Mouse (Mus musculus) cerebellum, adult 9-11 months (tissue): ENCODE measurements at regions not wholly inside any gene's neighbourhood (a gene's known extent, or its start where the extent isn't known, plus 50 kb on each side); places are given as distances from the start of the nearest gene placed in this dataset.

Experiments
- DNase-seq: peaks from one replicate; pipeline ENCODE4 v3.0.0; 2022

DNA sequence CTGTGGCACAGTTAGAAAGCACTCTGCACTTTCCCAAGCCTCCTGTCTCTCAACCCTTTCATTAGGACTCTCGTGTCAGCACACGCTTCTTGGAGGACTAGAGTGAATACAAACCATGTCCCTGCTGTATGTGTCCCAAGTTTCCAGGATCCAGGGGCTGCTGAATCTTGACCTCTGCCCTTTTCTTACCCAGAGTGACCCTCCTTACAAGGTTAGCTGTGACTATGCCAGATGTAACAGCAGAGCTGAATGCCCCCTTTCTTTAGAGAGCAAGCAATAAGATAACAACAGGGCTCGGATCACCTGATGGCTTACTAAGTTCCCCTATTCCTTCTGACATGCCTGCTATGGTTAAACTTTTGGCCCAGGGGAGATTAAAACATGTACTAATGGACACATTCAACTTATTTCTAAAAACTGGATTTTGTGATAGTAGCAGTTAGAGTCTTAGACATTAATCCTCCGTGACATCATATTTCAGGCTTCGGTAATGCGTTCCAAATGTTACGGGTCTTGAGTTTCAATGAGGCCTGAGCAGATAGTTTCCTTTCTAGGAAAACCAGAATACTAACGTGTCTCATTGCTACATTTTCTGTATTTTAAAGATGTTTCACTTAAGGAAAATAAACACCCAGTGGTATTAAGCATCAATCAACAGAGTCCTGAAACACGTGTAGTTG, 607.0 kb downstream of the Dhx35 start:
- no peak for DNase-seq

DNA sequence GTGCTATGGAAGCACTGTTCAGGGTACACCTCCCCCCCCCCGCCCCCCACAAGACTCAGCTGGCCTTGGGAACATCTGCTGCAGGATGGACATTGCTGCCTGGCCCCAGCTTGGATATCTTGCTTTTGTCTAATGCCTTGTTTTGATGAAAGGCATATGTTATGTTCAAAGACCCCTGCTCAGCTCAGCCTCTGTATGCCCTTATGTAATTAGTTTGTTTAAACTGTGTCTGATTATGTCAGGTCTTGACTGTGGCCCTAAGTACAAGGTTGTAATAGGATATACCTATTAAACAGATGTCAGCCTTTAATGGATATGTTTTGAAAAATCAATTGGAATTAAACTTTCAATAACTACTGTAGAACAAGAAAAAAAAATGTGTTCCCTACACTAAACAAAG, 610.3 kb downstream of the Dhx35 start:
- no peak for DNase-seq

DNA sequence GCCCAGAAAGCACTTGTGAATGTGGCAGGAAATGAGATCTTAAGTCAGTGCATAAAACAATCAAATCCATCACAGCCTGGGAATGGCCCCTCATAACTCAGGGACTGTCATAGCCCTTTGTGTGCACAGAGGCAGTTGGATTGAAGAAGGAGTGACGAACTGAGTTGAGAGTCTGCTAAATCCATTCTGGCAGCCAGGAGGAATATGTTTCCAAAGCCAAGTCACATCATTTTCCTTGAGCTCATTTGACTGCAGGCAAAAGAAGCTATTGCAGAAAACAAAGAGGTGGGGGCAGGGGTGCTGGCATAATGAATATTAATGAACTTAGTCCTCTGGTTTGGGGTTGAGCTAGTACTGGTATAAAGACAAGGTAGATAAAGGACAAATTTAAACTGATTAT, 620.0 kb downstream of the Dhx35 start:
- DNase-seq = no peak

DNA sequence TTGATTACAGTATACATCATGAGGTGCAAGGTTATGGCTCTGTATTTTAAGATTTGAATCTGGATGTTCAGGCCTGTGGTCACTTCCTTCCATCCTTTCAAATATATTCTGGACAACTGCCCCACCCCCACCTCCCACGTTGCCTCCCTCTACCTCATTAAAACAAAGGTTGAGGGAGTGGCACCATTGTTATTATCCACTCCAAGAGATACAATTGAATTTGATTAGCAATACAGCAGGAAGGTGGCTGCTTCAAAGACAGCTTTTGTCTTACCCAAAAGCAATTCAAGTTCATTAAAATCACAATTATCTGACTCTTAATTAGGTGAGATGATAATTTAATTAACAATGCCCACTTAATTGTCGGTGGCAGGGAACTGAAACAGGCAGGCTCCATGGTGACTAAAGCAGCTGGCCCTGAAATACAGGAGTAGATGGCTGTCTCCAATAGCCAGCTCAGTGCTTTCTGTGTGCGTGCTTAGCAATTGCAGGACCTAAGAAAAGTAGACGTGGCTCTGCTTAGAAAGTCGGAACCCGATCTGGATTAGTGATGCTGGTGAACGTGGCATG, 623.8 kb downstream of the Dhx35 start:
- no peak for DNase-seq

DNA sequence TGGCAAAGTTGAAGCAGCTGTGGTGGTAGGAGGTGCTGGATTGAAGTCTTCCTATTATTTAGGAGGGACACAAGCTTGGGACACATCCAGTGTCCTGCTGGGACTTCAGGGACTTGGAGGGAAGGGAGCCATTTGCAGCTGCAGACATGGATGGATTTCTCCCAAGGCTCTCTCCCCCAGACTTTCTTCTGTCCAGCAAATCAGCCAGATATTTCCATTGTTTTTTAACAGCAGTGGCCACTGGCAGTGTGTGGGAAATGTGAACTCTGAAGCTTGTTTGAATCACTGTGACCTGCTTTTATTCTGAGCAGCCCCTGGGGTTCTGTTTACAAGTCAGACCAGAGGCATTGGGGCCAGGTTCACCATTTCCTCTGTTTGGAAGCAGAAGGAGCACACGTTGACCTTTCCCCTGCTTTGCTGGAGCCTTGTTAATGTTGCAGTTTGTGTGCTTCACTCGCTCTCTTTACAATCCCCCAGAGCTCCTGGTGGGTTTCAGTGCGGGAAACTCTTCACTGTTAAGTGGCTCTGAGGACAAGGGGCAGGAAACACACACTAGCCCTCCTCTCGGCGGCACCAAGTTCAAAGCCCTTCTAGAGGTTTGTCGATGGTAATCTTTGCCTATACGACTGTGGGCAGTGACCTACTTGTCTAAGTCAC, 627.8 kb downstream of the Dhx35 start:
- no peak for DNase-seq

DNA sequence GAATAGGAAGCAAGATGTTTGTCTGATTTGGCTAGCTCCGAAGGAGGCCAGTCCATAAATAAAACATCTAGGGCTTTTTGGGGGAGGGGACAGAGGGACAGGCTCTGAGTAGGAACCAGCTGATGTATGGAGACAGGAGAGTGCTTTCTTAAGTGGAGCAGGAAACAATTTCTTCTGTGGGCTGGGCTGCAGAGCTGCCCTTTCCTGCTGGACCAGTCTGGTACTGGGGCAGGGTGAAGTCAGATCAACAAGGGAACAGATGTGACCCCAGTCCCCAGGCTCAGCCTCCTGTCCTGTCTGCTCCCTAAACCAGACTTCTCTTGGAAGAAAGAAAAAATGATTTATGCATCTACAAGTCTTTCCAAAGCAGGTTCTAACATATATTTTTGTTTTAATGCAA, 633.6 kb downstream of the Dhx35 start:
- DNase-seq = no peak

DNA sequence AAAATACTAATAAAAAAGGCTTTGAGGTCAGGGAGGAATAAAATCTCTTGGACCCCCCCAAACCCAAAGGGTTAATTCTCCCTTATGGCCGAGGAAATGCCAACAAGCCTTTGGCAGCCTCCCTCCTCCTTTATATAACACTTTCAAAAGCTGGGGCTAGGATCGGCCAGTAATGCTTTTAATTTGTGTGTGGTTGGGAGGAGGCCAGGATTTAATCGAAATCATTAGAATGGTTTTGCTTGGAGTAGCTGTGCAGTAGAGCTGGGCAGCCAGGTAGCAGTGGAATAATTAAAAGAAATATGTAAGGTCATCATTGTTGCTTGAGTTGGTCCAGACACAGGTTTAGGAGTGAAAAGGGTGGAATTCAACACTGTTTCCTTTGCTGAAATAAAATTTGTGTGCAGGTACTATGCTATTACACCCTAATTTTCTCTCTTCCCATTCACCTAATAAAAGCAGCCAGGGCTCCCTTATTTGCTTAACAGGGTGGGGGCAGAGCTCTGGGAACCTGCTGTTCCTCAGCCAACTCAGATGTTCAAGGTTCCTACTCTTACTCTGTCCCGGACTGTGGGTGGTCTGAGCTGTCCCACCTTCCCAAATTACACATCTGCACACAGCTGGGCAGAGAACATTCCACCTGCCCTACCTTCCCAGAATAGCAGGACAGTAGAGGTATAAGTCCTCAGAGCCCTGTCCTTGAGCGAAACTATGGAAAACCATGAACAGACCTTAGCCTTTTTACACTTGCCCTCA, 636.1 kb downstream of the Dhx35 start:
- no peak for DNase-seq

DNA sequence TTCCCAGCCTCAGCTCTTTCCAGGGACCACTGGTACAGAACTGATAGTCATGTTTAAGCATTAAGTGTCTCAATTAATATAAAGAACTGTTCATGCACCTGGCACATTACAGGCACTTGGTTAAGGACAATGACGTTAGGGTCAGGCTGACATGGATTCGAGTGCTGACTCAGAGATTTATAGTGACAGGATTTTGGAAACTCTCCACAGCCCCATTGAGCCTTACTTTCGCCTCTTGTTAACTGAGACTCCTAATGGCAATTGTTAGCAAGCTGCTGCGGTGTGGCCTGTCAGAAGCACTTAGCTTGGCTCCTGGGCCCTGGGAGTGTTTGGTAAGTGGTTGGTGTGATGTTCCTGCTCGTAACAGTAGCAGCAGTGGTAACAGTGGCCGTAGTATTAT, 644.4 kb downstream of the Dhx35 start:
- DNase-seq = no peak

DNA sequence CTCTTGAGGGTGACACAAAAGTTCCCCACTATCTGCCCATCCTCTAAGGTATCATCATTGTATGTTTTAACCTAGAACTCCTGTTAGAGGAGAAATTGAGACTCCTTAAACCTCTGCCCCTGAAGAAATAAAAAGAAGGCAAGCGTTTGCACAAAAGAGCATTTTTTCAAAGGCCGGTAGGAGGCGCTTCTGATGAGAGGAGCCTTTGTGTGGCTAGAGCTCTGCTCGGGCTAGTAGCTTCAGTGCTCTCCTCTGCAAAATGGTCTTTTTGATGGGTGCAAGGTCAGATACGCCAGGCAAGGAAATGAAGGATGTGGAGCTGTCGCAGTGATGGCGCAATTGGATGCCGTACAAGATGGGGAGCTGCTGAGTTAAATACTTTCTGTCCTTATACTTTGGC, 649.0 kb downstream of the Dhx35 start:
- DNase-seq = no peak

DNA sequence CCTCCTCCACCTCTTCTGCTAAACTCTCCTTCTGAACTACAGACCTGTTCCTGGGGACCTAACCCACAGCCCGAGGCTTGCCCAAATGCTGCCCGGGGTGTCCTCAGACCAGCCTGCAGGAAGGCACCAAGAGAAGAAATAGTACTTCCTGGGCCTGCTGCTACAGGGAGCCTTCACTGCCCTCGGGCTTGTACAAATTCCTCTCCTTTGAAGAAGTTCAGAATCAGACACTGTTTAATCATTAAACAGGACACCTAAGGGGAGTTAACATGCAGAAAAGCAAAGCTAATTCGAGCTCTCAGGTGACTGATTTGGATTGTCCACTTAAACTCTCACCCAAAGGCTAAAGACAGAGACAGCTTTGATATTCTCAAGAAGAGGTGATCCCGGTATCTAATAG, 651.8 kb downstream of the Dhx35 start:
- no peak for DNase-seq

DNA sequence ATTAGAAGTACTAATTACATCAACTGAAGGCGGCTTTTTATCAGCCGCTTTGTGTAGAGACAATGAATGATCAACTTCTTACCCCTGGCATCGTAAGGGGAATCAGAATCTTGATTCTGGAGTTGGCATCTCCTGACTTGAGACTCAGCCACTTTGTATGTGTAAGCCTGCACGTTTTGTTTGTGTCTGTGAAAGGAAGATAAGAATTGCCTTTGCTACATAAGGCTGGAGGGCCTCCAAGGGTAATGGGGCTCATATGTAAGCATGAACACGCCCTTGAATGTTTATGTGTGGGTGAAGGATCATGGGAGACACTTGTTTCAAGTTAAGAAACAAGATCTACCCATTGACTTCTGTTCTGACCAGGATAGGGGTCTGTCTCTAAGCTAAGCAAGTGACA, 652.3 kb downstream of the Dhx35 start:
- no peak for DNase-seq

DNA sequence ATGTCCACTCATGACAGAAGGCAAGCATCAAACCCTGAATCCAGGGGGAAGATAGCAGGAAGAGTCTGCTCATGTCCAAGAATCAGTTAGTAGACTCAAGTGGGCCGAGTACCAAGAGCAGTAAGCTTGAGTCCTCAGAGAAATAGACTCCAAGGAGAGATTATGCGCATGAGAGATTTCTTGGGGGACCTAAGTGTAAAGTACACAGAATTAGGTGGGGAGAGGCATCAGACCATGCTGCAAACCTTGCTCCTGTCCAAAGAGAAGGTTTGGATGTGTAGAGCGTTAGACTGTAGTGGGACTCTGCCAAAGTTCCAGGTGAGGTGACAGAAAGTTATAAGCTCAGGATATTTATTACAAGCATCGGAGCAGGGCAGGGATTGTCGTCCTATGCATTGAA, 654.4 kb downstream of the Dhx35 start:
- DNase-seq = no peak

DNA sequence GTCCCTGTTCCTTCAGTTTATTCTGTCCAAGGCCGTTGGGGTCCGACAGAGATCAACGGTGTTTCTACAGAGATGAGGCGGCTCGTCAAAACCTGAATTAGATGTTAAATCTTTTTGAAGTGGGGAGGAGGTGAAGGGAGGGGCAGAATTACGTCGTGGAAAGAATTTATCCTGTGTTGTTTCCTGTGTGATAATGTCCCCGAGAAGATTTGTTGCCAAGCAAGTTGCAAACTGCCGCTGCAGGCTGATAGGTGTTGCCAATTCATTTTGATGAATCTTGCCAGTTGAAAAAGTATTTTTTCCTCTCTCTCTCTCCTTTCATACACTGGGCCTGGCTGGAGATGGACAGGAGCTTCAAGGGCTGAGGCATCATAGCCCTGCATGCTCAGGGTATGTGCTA, 656.8 kb downstream of the Dhx35 start:
- DNase-seq = no peak

DNA sequence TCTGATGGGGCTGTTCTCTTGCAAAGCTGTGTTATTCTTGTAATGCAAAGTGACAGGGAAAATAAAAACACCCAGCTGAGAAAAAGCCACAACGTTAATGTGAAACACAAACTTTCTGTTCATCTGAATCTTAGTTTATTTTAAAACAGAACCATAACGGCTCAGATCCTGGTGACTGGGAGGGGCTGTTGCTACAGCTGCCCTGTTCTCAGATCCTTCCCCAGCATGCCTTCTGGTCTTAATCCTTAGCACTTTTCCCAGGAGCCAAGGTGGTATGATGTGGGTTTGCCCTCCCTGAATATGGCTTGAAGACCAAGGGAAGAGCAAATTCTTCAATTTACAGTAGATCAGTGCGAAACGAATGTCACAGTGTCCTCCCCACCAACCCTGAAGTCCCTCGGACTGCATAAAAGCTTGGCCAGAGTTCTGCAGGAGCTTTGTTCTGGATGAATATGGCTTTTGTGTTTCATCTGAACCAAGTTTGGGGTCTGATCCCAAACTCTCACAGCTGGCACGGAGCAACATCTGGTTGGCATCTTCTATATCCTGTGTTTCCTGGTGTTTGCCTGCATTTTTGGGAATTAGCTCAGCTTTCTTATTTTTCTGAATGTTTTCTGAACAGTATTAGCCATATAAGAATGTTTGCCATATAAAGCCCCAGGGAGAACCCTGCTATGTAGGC, 686.9 kb downstream of the Dhx35 start:
- no peak for DNase-seq

DNA sequence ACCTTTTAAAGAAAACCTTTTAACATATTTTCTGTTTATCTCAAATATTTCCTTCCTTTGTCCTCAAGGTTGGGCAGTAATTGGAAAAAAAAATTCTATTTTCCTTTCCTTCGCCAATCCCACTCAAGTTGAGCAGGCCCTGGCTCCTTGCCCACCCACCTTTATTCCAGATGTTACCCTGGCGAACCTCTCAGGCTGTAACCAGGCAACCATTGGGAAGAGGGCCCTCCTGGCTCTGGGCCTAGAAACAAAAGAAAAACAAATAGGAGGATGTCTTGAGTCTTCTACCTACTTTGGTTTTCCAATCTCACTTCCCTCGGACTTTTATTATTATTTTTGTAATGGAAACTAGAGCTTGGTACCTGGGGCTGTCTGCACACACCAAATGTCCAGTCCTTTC, 696.5 kb downstream of the Dhx35 start:
- no peak for DNase-seq

DNA sequence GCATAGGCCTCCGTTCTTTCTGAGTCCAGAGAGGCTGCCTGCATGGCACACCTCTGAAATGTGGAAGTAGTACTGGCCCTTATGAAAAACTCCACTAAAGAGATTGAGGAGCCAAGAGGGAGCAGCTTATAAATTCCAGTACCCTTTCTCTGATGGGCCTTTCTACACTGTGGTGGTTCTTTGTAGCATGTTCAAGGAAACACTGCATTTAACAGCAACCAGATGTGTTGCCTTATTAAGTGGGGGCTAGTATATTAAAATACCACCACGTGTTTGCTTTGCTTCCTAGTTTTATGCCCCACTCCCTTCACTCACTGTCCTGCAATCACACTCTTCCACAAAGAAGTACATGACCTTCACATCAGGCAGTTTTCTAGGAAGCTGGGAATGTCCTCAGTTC, 704.1 kb downstream of the Dhx35 start:
- DNase-seq = no peak

DNA sequence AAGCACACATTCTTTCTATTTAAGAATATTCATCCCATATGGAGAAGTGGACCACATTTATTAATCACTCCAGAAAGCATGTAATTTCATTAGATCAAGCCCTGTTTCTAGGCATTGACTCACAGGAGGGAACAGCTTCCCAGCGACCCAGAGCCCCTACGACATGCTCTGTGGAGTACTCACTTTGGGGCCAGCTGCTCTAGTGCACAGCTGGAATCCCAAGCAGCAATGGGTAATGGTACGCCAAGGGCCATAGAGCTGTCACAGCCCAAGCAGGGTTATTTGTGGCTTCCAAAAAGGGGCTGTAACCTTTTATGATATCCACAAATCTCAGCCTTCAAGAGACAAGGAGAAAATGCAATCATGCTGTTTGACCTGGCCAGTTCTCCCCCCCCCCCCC, 706.4 kb downstream of the Dhx35 start:
- no peak for DNase-seq

DNA sequence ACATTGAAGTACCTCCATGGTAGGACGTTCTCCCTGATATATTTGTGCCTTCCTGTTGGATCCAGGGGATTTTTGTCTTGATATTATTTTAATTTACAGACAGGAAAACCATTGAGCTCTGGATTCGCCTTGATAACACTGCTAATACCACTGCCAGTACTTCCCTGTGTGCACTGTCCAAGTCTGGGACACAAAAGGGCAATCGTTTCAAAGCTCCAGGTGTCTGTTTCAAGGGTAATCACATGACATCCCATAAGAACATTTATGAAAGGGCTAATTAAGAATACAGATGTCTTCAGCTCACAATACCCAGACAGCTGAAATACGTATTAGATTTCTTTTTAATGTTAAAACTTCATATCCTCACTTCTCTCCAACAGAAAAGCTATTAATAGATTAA, 724.5 kb downstream of the Dhx35 start:
- no peak for DNase-seq

DNA sequence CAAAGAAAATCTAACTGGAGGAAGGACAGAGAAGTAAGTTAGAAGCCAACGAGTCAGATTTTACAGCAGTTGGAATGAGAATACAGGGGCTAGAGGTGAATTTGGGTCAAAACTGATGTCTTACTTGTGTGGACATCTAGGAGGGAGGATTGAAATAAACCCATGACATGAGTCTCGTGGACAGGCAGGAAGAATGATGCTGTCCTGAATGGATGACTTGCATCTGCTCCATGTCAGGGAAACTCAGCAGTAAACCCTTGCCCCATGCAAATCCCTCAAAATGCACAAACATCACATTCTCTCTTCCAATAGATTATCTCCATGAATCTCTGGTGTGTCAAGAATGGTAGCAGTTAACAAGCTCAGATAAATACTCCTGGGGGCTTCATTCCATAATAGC, 729.1 kb downstream of the Dhx35 start:
- no peak for DNase-seq

DNA sequence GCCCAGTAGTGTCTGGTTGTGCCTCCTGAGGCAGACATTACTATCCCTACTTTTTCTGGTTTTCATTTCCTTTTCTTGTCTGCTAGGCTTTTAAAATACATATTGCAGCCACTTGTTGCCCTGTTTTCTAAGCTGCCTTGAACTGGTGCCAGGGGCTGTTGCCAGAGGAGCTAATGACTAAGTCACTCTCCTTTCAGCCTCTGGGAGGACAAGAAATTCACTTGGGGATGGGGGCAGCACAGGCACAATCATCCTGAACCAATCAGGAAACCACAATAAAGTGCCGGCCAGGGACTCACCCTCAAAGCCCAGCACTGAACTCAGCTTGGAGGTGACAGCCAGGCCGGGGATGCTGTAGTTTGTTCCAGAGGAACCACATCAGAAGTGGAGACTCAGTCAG, 740.3 kb downstream of the Dhx35 start:
- DNase-seq = no peak

DNA sequence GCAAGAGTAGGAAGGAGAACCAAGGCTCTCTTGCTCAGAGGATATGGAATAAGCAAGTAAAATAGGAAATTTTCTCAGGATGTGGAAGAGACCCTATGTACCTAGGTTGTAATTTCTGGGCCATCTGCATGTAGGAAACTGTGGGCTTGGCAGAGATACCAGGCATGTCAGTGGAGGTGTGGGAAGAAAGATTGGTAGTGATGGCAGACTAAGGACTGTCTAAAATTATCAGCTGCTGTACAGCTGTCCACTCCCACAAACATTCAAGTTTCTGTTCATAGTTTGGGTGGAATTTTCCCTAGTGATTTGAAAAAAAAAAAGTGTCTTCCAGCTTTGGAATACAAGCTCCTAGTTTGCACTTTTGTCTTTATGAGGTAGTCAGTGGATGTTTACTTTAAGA, 744.7 kb downstream of the Dhx35 start:
- no peak for DNase-seq

DNA sequence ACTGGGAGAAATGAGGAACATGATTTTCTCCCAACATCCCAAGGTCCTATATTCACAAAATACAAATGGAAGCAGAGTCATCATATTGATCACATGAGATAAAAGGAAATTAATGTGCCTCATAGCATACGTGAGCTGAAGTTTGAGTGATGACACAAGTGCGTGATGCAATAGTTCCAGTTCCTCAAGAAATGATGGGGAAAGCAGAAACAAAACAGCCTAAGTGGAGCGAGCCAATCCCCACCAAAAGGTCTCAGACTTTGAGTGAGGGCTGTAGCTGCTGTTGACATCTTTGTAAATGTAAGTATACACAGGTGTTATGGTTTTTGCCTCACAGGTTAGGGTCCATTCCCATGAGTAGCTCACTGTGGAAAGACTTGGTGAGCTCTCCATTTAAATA, 763.0 kb downstream of the Dhx35 start:
- DNase-seq = no peak

DNA sequence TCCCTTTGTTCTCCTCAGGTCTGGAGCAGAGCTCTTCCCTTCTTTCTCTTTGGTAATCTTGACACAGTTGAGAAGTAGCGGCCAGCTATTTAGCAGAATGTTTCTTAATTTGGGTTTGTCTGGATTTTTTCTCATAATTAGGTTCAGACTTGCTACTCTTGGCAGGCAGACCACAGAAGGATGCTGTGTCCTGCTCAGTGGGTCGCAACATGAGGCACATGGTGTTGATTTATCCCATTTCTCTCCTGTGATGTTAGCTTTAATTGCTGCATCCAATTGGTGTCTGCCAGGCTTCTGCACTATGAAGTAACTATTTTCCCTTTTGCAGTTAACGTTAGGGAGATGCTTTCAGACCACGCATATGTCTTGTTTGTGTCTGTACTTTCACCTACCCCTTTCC, 768.7 kb downstream of the Gm826 start:
- no peak for DNase-seq

DNA sequence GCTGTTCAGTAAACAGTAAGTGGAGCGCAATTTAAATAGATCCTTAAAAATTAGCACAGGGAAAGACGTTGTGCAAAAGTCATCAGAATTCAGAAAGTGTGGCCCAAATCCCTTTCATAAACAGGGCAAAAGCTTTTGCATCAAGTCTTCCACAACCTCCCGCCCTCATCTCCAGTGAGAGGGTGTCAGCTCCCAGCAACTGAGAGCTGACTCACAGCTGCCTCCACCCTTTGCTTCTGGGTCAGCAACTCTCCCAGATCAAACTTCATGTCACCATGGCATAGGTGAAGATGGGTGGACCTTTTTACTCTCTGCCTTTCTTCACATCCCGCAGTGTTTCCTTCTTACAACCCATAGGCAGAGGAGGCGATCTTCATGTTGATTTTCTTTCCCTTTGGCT, 768.0 kb downstream of the Gm826 start:
- DNase-seq = no peak
